Comparison of ENCODE assay signal across 8 mouse cellular contexts in the genomic region with DNA sequence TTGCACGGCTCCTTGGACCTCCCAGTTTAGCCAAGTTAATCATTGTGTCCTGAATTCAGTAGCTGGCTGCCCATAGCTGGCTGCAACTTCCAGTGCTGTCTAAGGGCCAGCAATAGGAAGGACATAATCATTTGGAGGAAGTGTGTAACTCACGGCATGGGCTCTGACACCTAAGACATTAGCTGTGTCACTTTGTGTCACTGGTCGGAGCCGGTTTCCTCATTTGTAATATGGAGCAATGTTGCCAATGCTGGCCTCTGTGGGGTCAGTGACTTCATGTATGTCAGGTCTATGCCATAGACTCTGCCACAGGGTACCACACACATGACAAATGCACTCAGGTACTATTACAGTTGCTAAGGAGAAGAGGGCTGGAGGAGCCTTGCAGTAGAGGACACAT. TPM values are rescaled to one million over a fixed set of nuclear protein-coding genes. Genes with fewer than 3 reads are reported as not detected.
DNase-seq lines count a peak whose midpoint lies in the region; ATAC-seq and TF ChIP-seq lines count a peak whose summit lies in the region.

No protein-coding gene starts in this region.

- peak overlapping the region; percentile 97; the same call in 1 of the 2 replicates for H3K9ac ChIP-seq in kidney, embryonic 16.5 days (replicated peaks; ENCODE audit: low read length)
- H3K9ac ChIP-seq in embryonic facial prominence, embryonic 12.5 days = peak overlapping the region; percentile 92
- peak overlapping the region; percentile 95 for H3K9ac ChIP-seq in intestine, embryonic 16.5 days (ENCODE audit: low read depth, low read length)

- peaks cover 21% of the 10 kb centered on the region for H3K36me3 ChIP-seq in kidney, embryonic 16.5 days (ENCODE audit: insufficient read depth, low read length)
- H3K36me3 ChIP-seq in embryonic facial prominence, embryonic 12.5 days = peaks cover 42% of the 10 kb centered on the region
- H3K36me3 ChIP-seq in intestine, embryonic 16.5 days (ENCODE audit: control insufficient read depth, insufficient read depth, low read length) = peaks cover 20% of the 10 kb centered on the region
- H3K36me3 ChIP-seq in myocyte (ENCODE audit: control insufficient read depth, insufficient read depth) = peaks cover 26% of the 10 kb centered on the region

- no peak for ATAC-seq in kidney, embryonic 16.5 days (ENCODE audit: low FRiP score, low TSS enrichment)
- ATAC-seq in embryonic facial prominence, embryonic 12.5 days (ENCODE audit: insufficient number of reproducible peaks, insufficient read depth, low FRiP score, low TSS enrichment) = no peak
- ATAC-seq in intestine, embryonic 16.5 days = no peak

- TF ChIP-seq POLR2A in myocyte (IDR thresholded peaks at IDR 0.05; ENCODE audit: insufficient read length, low read depth) = no peak

- H3K79me2 ChIP-seq in myocyte (ENCODE audit: control insufficient read depth, insufficient read depth) = peaks cover 28% of the 10 kb centered on the region

- H3K27ac ChIP-seq in kidney, embryonic 16.5 days (ENCODE audit: low read length) = no peak overlapping the region
- no peak overlapping the region for H3K27ac ChIP-seq in embryonic facial prominence, embryonic 12.5 days
- H3K27ac ChIP-seq in intestine, embryonic 16.5 days (ENCODE audit: low read length) = no peak overlapping the region

- DNase-seq in kidney, postnatal 10 days = no peak
- DNase-seq in testis, postnatal 14 days (ENCODE audit: low spot score) = no peak
- no peak for DNase-seq in urinary bladder, postnatal 4 days (ENCODE audit: low spot score in 2 of 2)
- DNase-seq in layer of hippocampus, adult 9-10 months (ENCODE audit: low spot score) = no peak

- no peaks in the 10 kb centered on the region for H3K27me3 ChIP-seq in kidney, embryonic 16.5 days (ENCODE audit: insufficient read depth, low read length)
- no peaks in the 10 kb centered on the region for H3K27me3 ChIP-seq in embryonic facial prominence, embryonic 12.5 days
- H3K27me3 ChIP-seq in intestine, embryonic 16.5 days (replicated peaks; ENCODE audit: control insufficient read depth, insufficient read depth, low read length) = no peaks in the 10 kb centered on the region
- H3K27me3 ChIP-seq in myocyte (ENCODE audit: control insufficient read depth, insufficient read depth, insufficient read length) = no peaks in the 10 kb centered on the region

- no peak overlapping the region for H3K4me3 ChIP-seq in kidney, embryonic 16.5 days (ENCODE audit: low read length)
- H3K4me3 ChIP-seq in embryonic facial prominence, embryonic 12.5 days = peak overlapping the region; percentile 87; the same call in 1 of the 2 replicates
- H3K4me3 ChIP-seq in intestine, embryonic 16.5 days (ENCODE audit: low read length) = no peak overlapping the region
- peak overlapping the region; percentile 96 for H3K4me3 ChIP-seq in myocyte

- H3K4me2 ChIP-seq in kidney, embryonic 16.5 days (replicated peaks; ENCODE audit: low read depth, low read length) = peak overlapping the region; percentile 95; the same call in 1 of the 2 replicates
- peak overlapping the region; percentile 78 for H3K4me2 ChIP-seq in embryonic facial prominence, embryonic 12.5 days (replicated peaks)
- H3K4me2 ChIP-seq in intestine, embryonic 16.5 days (ENCODE audit: low read depth, low read length) = peak overlapping the region; percentile 90
- H3K4me2 ChIP-seq in myocyte (ENCODE audit: low read depth) = peak overlapping the region; percentile 98

- peaks cover 36% of the 10 kb centered on the region for H3K4me1 ChIP-seq in kidney, embryonic 16.5 days (ENCODE audit: insufficient read depth, low read length)
- peaks cover 28% of the 10 kb centered on the region for H3K4me1 ChIP-seq in embryonic facial prominence, embryonic 12.5 days
- H3K4me1 ChIP-seq in intestine, embryonic 16.5 days (ENCODE audit: control insufficient read depth, insufficient read depth, low read length) = peaks cover 32% of the 10 kb centered on the region

- 78% methylated on average over 4 of the region's 4 CpGs for WGBS in kidney, embryonic 16.5 days
- WGBS in embryonic facial prominence, embryonic 12.5 days = 93% methylated on average over 4 of the region's 4 CpGs
- WGBS in intestine, embryonic 16.5 days = 89% methylated on average over 4 of the region's 4 CpGs

- H3K9me3 ChIP-seq in kidney, embryonic 16.5 days (ENCODE audit: low read length) = no peaks in the 10 kb centered on the region
- no peaks in the 10 kb centered on the region for H3K9me3 ChIP-seq in embryonic facial prominence, embryonic 12.5 days
- no peaks in the 10 kb centered on the region for H3K9me3 ChIP-seq in intestine, embryonic 16.5 days (ENCODE audit: control insufficient read depth, low read length)

- no peak overlapping the region for H3ac ChIP-seq in myocyte (ENCODE audit: control insufficient read depth, insufficient read length)

TF ChIP-seq in myocyte, 11 proteins besides CTCF, POLR2A, EP300 and RAD21:
- TF ChIP-seq POLR2AphosphoS2 (IDR thresholded peaks at IDR 0.05; ENCODE audit: insufficient read length, low read depth) (no peak), SRF (IDR thresholded peaks at IDR 0.05; ENCODE audit: control insufficient read depth, insufficient read length, low read depth) (no peak), REST (IDR thresholded peaks at IDR 0.05; ENCODE audit: insufficient read depth, insufficient read length) (no peak), E2F4 (IDR thresholded peaks at IDR 0.05; ENCODE audit: insufficient read depth) (no peak), MYOD1 (IDR thresholded peaks at IDR 0.05; ENCODE audit: control insufficient read depth in 1 of 3, insufficient read length in 2 of 3, low read depth in 2 of 3) (no peak), MYOG (IDR thresholded peaks at IDR 0.05; ENCODE audit: control insufficient read depth in 1 of 3, insufficient read depth in 1 of 3, insufficient read length in 2 of 3, low read depth in 2 of 3) (no peak), TCF3 (IDR thresholded peaks at IDR 0.05; ENCODE audit: insufficient read length, low read depth) (no peak), USF1 (IDR thresholded peaks at IDR 0.05; ENCODE audit: low read depth) (no peak), TCF12 (IDR thresholded peaks at IDR 0.05; ENCODE audit: insufficient read depth, poor library complexity, severe bottlenecking) (no peak), MAX (IDR thresholded peaks at IDR 0.05; ENCODE audit: low read depth) (no peak), CEBPB (IDR thresholded peaks at IDR 0.05; ENCODE audit: insufficient read depth, poor library complexity, severe bottlenecking) (no peak)

RNA-seq across cellular contexts. Expression of gene Rpl12, which starts 1.1 kb away (rescaled TPM):
- 149 and 176 TPM in 2 replicates for polyA plus RNA-seq in kidney, embryonic 16.5 days (2015; fragmentation: Nextera tagmentation; extraction: Ambion mirVana)
- 160 and 169 TPM in 2 replicates for polyA plus RNA-seq in embryonic facial prominence, embryonic 12.5 days (2016; fragmentation: Nextera tagmentation; extraction: Ambion mirVana)
- 141 and 162 TPM in 2 replicates for polyA plus RNA-seq in intestine, embryonic 16.5 days (2015; fragmentation: Nextera tagmentation; extraction: Ambion mirVana)
- polyA plus RNA-seq in myocyte (2012; fragmentation: generic; extraction: Trizol) = 2,628 TPM

RNA-seq across cellular contexts. Expression of gene Lrsam1, which starts 1.1 kb away (rescaled TPM):
- polyA plus RNA-seq in kidney, embryonic 16.5 days (2015; fragmentation: Nextera tagmentation; extraction: Ambion mirVana) = 11.7 and 12.2 TPM in 2 replicates
- 14.3 and 14.4 TPM in 2 replicates for polyA plus RNA-seq in embryonic facial prominence, embryonic 12.5 days (2016; fragmentation: Nextera tagmentation; extraction: Ambion mirVana)
- polyA plus RNA-seq in intestine, embryonic 16.5 days (2015; fragmentation: Nextera tagmentation; extraction: Ambion mirVana) = 6.8 and 7.8 TPM in 2 replicates
- 11.5 TPM for polyA plus RNA-seq in myocyte (2012; fragmentation: generic; extraction: Trizol)

RNA-seq across cellular contexts. Expression of gene Slc2a8, which starts 21.6 kb away (rescaled TPM):
- polyA plus RNA-seq in kidney, embryonic 16.5 days (2015; fragmentation: Nextera tagmentation; extraction: Ambion mirVana) = 36.9 and 39.2 TPM in 2 replicates
- 24.3 and 25.5 TPM in 2 replicates for polyA plus RNA-seq in embryonic facial prominence, embryonic 12.5 days (2016; fragmentation: Nextera tagmentation; extraction: Ambion mirVana)
- polyA plus RNA-seq in intestine, embryonic 16.5 days (2015; fragmentation: Nextera tagmentation; extraction: Ambion mirVana) = 21.5 and 26.6 TPM in 2 replicates
- 13.5 TPM for polyA plus RNA-seq in myocyte (2012; fragmentation: generic; extraction: Trizol)

Comparison
In these comparisons a context has a peak if more than half of its experiments do, and no peak if none do; other contexts are left out.
1. H3K4me3 ChIP-seq: peak in embryonic facial prominence, embryonic 12.5 days (single experiment) and myocyte (single experiment); none in kidney, embryonic 16.5 days (single experiment) and intestine, embryonic 16.5 days (single experiment).
2. RNA of gene Rpl12, which starts 1.1 kb away (polyA plus RNA-seq): 2,628 TPM in myocyte (single experiment); 149 to 176 TPM in kidney, embryonic 16.5 days, 141 to 162 TPM in intestine, embryonic 16.5 days and 160 to 169 TPM in embryonic facial prominence, embryonic 12.5 days; every median in the first group is over 10 times any median in the second.
3. Peak in every context shown above with its lines, with median percentiles within 50 percentile points of each other: H3K4me2 ChIP-seq and H3K9ac ChIP-seq.